Mouse (Mus musculus): ENCODE measurements around the gene Dgcr8.

- TF ChIP-seq CTCF (conservative IDR thresholded peaks at IDR 0.05; ENCODE audit: insufficient read depth, insufficient read length, low read depth, low read length), result no peak
- TF ChIP-seq POLR2A (IDR thresholded peaks at IDR 0.05; ENCODE audit: low read depth, low read length), result no peak
Measured at GRCm38 (mm10) chr16:18233451-18233850, 55.6 kb downstream of the Dgcr8 start.

Measured in kidney, adult 2 months (tissue).